Mouse (Mus musculus): Measurements from ENCODE around the gene Prdm9.
A peak's percentile ranks its signal among the peaks of the same experiment; 100 is the strongest.
"Not testable (repeated sequence)": the region's sequence is repeated elsewhere in the genome, so short reads cannot be mapped to it uniquely, and the experiment has no call there.

Prdm9 gene

GRCm38 (mm10) chr17:15564014-15564927, at the start of gene Prdm9:
Gene Prdm9 (minus strand): TSS chr17:15564354.
- DNase-seq (ENCODE audit: low spot score): peak; percentile 100

- no peak for DNase-seq (ENCODE audit: low spot score)
These were observed 35.3 kb upstream of the Prdm9 start for GRCm38 (mm10) chr17:15599496-15599895.

- no peak for DNase-seq (ENCODE audit: low spot score)
These were observed 27.2 kb upstream of the Prdm9 start for GRCm38 (mm10) chr17:15591216-15591881.

DNA sequence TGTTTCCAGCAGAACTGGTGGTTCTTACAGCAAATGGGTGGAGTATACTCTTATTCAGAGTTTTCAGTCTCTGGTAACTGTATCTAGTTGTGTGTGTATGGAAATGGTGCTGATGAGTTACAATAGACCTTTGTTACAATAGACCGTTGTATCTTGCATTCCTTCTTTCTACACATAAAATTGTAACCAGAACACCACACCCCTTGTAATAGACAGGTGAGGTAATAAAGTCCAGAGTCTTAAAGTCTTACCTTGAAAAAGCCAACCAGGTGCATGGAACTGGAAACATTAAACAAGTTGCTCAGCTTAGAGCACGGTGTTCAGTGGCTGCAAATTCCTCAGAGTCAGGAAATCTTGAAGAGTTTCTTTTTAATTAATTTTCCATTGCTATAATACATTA, 24.0 kb upstream of the Prdm9 start:
- DNase-seq (ENCODE audit: low spot score): no peak

GRCm38 (mm10) chr17:15585691-15586090, 21.5 kb upstream of the Prdm9 start:
- no peak for DNase-seq (ENCODE audit: low spot score)

GRCm38 (mm10) chr17:15583071-15583470, 18.9 kb upstream of the Prdm9 start:
- DNase-seq (ENCODE audit: low spot score): no peak

GRCm38 (mm10) chr17:15580072-15580447, 15.9 kb upstream of the Prdm9 start:
- DNase-seq (ENCODE audit: low spot score): no peak

DNA sequence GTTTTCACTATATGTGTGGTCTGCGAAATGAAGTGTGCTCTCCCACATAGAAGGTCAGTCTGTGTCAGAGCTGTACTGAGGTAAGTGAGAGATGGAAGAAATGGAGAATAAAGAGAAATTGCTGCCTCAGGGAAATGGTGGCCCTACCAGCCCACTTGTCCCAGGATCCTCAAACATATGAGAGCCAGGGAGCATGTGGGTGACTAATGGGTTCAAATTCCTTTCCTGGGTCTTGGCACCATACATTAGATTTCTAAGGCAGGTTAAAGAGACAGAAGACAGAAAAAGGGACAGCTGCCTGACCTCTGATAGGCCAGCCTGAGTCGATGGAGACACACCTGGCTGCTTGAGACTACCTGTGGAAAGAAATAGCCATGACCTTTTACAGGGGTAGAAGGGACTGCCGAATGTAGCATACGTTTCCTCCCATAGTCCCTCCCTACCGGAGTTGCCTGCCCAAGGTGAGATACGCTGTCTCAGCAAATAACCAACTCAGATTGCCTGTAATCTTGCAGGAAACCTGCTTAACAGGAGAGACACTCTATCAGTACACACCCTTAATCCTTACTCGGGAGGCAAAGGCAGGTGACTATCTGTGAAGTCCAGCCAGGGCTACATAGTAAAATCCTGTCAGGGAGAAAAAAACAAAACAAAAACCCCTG, 15.4 kb upstream of the Prdm9 start:
- no peak for DNase-seq (ENCODE audit: low spot score)

DNA sequence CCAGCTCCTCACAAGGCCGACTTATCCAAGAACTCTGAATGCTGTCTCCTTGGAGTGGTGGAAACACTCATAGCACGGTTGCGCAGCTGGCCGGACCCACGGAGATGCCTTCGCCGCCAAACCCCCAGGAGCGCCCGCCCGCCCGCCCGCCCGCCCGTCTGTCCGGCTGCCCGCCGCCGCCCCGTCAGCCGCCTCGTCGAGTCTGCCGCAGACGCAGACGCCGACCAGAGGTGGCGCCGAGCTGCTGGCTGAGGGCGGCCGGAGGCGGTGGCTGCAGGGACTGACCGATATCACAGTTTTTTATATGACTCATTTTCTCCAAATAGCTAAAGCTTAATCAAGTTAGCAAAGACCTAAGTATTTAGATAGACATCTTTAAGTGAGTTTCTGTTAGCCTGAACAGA, 13.1 kb upstream of the Prdm9 start:
- no peak for DNase-seq (ENCODE audit: low spot score)

GRCm38 (mm10) chr17:15575056-15575455, 10.9 kb upstream of the Prdm9 start:
- DNase-seq (ENCODE audit: low spot score): no peak

- no peak for DNase-seq (ENCODE audit: low spot score)
These were observed 2.8 kb upstream of the Prdm9 start for GRCm38 (mm10) chr17:15566908-15567307.

DNA sequence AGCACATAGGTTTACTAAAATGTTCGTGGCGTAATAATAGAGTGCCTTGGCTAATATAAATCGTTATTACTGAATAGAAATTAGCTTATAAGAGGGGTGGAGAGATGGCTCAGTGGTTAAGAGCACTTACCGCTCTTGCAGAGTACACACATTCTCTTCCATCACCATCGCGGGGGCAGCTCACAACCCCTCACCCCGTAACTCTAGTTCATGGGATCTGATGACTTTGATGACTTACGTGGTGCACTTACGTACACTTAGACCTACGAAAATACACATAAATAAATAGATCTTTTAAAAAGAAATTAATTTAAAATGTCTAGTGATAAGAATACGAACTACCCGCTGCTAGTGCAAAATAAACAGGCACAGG, 760 bp upstream of the Prdm9 start:
- DNase-seq (ENCODE audit: low spot score): no peak

DNA sequence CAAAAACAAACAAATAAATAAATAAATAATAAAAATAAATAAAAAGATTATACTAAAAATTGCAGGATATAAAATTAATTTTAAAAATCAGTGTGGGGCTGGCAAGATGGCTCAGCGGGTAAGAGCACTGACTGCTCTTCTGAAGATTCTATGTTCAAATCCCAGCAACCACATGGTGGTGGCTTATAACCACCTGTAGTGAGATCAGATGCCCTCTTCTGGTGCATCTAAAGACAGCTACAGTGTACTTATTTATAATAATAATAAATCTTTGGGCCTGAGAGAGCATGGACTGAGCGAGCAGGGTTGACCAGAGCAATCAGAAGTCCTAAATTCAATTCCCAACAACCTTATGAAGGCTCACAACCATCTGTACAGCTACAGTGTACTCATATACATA, 4.2 kb downstream of the Prdm9 start:
- no peak for DNase-seq (ENCODE audit: low spot score)

- DNase-seq (ENCODE audit: low spot score): no peak
These were observed 14.4 kb downstream of the Prdm9 start for GRCm38 (mm10) chr17:15549713-15550112.

DNA sequence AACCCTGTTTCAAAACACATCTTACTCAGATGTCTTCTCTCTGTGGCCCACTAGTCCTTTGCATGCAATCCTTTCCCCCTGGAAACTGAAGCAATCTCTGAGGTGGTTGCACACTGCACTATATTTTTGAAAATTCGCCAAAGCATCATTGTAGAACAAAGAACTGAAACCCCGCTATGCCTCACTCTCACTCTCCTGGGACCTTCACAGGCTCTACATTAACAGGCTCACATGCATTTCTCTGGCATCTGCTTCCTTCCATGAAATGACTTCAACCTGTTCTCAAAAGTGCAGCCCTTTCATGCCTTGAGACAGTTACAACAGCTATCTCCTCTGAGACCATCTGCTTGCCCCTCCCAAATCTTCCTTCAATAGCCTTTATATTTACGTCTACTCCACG, 17.7 kb downstream of the Prdm9 start:
- DNase-seq (ENCODE audit: low spot score): no peak

- DNase-seq (ENCODE audit: low spot score): not testable (repeated sequence)
These were observed 20.3 kb downstream of the Prdm9 start for GRCm38 (mm10) chr17:15543868-15544267.

DNA sequence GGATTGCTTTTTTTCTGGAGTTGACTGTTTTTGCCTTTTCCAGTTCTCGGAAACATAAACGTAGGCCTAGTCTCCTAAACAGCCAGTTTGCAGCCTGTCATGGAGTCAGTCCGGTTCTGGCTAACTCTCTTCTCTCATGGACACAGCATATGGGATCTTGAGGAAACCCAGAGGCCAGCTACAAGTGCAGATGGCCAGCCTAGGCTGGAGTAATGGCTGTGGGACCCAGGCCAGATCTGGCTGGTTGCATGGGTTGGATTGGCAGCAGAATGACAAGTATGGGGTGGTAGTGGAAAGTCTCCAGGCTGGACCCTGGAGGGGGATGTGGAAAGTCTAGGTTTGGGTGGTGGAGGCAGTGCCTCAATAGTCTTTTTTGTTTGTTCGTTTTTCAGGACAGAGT, 23.8 kb downstream of the Prdm9 start:
- no peak for DNase-seq (ENCODE audit: low spot score)

DNA sequence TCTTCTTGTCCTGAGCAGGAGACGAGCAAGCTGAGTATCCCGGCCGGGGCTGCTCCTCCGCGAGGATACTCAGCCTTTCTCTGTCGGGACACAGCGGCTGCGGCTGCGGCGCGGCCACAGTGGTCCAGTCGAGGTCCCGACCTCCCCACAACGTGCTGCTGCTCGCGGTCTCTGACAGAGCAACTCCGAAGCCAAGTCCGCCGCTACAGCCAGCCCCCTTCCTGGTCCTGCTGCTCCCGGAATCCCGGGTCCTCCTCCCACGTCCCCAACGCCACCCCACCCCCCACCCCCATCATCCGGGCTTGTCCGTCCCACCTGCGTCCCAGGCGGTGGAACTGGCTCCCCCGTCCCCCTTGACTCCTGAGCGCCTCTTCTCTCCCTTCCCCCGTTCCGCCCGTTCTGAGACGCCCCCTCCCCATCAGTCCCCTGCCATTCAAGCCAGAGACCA, 27.7 kb downstream of the Prdm9 start:
- no peak for DNase-seq (ENCODE audit: low spot score)

DNA sequence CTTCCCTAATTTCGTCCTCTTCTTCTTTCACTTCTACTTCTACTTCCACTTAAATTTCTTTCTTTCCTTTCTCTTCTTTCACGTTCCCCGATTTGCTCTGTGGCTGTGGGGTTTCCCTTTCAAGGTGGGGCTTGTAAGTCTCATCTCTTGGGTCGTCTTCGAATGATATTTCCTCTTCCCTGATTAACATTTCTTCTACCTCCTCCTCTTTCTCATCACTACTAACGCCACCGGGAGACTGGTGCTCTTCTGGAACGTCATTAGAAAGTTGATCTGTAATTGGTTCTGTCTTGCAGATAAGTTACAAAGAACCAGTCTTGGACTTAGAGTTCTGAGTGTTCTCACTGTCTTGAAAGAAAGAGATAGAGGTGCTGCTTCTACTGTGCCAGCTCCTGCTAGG, 28.2 kb downstream of the Prdm9 start:
- no peak for DNase-seq (ENCODE audit: low spot score)

DNA sequence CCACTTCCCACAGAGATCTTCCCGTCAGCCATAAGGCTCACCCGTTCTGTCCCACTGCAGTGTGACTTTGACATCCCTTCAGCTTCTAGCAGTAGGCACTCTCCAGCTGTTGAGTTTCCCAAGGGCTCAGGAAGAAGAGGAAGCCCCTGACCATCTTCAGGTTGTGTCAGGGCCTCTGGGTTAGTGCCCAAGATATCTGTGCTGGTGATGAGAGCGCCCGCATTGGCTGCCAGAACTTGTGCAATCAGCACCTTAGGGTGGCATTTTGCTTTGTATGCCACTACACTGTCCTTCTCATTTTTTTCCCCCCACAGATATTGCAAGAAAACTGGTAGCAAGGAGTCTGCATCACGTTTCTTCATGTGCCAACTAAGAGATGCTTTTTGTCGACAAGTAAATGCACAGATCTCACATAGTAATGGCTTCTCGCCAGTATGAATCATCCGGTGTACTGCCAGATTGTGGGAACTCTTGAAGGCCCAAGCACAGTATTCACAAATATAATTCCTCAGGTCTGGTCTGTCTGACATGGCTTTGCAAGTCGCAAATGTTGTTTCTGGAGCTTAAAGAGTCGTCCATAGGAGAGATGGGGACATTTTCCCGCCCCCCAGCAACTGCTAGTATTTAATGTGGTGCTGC, 28.9 kb downstream of the Prdm9 start:
- no peak for DNase-seq (ENCODE audit: low spot score)

DNA sequence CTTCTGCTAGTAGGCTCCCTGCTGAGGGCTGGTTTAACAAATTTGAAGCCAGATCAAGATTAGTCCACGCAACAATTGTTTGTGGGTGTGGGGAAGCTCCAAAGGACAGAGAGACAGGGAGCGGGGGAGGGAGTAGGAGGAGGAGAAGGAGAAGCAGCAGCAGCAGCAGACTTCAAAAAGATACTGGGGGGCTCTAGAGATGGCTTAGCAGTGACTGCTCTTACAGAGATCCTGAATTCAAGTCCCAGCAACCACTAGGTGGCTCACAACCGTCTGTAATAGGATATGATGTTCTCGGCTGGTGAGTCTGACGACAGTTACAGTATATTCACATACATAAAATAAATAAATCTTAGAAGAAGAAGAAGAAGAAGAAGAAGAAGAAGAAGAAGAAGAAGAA, 34.0 kb downstream of the Prdm9 start:
- peak; percentile 65 for DNase-seq (ENCODE audit: low spot score)

DNA sequence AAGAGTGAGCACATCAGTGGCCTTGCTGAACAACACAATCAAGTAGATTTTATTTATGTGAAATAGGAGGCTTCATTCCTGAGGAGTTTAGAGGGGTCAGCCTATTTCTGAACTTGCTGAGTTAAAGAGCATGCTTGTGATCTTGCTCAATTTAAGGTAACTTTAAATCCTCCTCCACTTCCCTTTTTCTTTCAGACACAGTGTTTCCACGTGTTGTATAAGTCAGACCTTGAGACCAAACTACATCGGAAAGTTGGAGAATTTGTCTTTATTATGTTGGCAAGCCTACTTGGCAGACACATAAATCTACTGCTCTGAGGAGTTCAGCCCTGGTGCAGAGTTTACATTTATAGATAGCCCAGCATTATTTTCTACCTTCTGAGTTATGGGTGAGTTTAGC, 35.3 kb downstream of the Prdm9 start:
- no peak for DNase-seq (ENCODE audit: low spot score)

DNA sequence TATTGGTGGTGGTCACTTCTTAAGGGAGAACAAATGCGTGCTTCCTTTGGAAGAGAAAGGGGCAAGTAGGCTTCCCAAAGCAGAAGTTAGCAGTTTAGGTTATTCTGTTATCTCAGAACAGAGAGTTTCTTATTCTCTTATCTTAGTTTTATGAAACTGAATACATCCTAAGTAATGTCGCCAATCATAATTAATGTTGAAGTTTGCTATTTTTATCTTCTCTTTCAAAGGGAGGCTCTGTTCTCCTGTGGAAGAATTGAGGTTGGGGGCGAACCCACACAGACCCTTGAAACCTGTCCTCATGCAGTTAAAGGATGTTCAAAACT, 36.4 kb downstream of the Prdm9 start:
- DNase-seq (ENCODE audit: low spot score): no peak

All from layer of hippocampus, adult 11-12 months (tissue).